Mouse (Mus musculus): ENCODE results near the gene Ggcx. TPM values are rescaled to one million over a fixed set of nuclear protein-coding genes. Genes with fewer than 3 reads are reported as not detected.

Gene Ggcx
- polyA plus RNA-seq, 1 experiment from 2014 or later = 15.8 TPM

GRCm38 (mm10) chr6:72390795-72391521 lies 23.1 kb upstream of the Ggcx start:
- H3K9ac ChIP-seq (ENCODE audit: low read depth, low read length) = no peak overlapping the region
- peaks cover 3% of the 10 kb centered on the region for H3K27me3 ChIP-seq (replicated peaks; ENCODE audit: control insufficient read depth, insufficient read depth, low read length)
- H3K9me3 ChIP-seq (ENCODE audit: control insufficient read depth, low read length) = no peaks in the 10 kb centered on the region
- H3K4me2 ChIP-seq (ENCODE audit: low read length) = peak overlapping the region; percentile 54
- H3K36me3 ChIP-seq (ENCODE audit: control insufficient read depth, insufficient read depth, low read length) = no peaks in the 10 kb centered on the region
- H3K4me3 ChIP-seq (ENCODE audit: low read length) = peak overlapping the region; percentile 29
- peak overlapping the region; percentile 40; the same call in 1 of the 2 replicates for H3K27ac ChIP-seq (ENCODE audit: low read depth, low read length)
- 26% methylated on average over 11 of the region's 12 CpGs for WGBS
- H3K4me1 ChIP-seq (ENCODE audit: control insufficient read depth, insufficient read depth, low read depth, low read length) = peaks cover 10% of the 10 kb centered on the region; the same call in 1 of the 2 replicates
- ATAC-seq = no peak

- no peak overlapping the region for H3K9ac ChIP-seq (ENCODE audit: low read depth, low read length)
- no peak overlapping the region for H3K4me3 ChIP-seq (ENCODE audit: low read length)
- no peak overlapping the region for H3K4me2 ChIP-seq (ENCODE audit: low read length)
- no peaks in the 10 kb centered on the region for H3K9me3 ChIP-seq (ENCODE audit: control insufficient read depth, low read length)
- no peaks in the 10 kb centered on the region for H3K36me3 ChIP-seq (ENCODE audit: control insufficient read depth, insufficient read depth, low read length)
- no peak for ATAC-seq
- no peak overlapping the region for H3K27ac ChIP-seq (ENCODE audit: low read depth, low read length)
- peaks cover 3% of the 10 kb centered on the region for H3K27me3 ChIP-seq (replicated peaks; ENCODE audit: control insufficient read depth, insufficient read depth, low read length)
- H3K4me1 ChIP-seq (ENCODE audit: control insufficient read depth, insufficient read depth, low read depth, low read length) = peaks cover 10% of the 10 kb centered on the region; the same call in 1 of the 2 replicates
- WGBS = 90% methylated on average over 5 of the region's 5 CpGs
Observed at GRCm38 (mm10) chr6:72392341-72392740, 21.8 kb upstream of the Ggcx start.

- Histone ChIP-seq H3K27ac (ENCODE audit: low read depth, low read length) (no peak overlapping the region), H3K9me3 (ENCODE audit: control insufficient read depth, low read length) (no peaks in the 10 kb centered on the region), H3K9ac (ENCODE audit: low read depth, low read length) (no peak overlapping the region), H3K4me2 (ENCODE audit: low read length) (no peak overlapping the region), H3K27me3 (replicated peaks; ENCODE audit: control insufficient read depth, insufficient read depth, low read length) (no peaks in the 10 kb centered on the region), H3K4me1 (ENCODE audit: control insufficient read depth, insufficient read depth, low read depth, low read length) (no peaks in the 10 kb centered on the region), H3K4me3 (ENCODE audit: low read length) (no peak overlapping the region), H3K36me3 (ENCODE audit: control insufficient read depth, insufficient read depth, low read length) (no peaks in the 10 kb centered on the region)
- WGBS = 90% methylated on average over 10 of the region's 10 CpGs
- no peak for ATAC-seq
Observed at GRCm38 (mm10) chr6:72396837-72397251, 17.3 kb upstream of the Ggcx start.

GRCm38 (mm10) chr6:72399967-72400366 lies 14.1 kb upstream of the Ggcx start:
- Histone ChIP-seq H3K27me3 (replicated peaks; ENCODE audit: control insufficient read depth, insufficient read depth, low read length) (no peaks in the 10 kb centered on the region), H3K4me1 (ENCODE audit: control insufficient read depth, insufficient read depth, low read depth, low read length) (no peaks in the 10 kb centered on the region), H3K9ac (ENCODE audit: low read depth, low read length) (no peak overlapping the region), H3K4me3 (ENCODE audit: low read length) (no peak overlapping the region), H3K9me3 (ENCODE audit: control insufficient read depth, low read length) (no peaks in the 10 kb centered on the region), H3K27ac (ENCODE audit: low read depth, low read length) (no peak overlapping the region), H3K36me3 (ENCODE audit: control insufficient read depth, insufficient read depth, low read length) (no peaks in the 10 kb centered on the region), H3K4me2 (ENCODE audit: low read length) (no peak overlapping the region)
- WGBS = 40% methylated on average over 2 of the region's 2 CpGs
- ATAC-seq = no peak

GRCm38 (mm10) chr6:72401875-72402274 lies 12.2 kb upstream of the Ggcx start:
- no peaks in the 10 kb centered on the region for H3K36me3 ChIP-seq (ENCODE audit: control insufficient read depth, insufficient read depth, low read length)
- no peak overlapping the region for H3K9ac ChIP-seq (ENCODE audit: low read depth, low read length)
- no peaks in the 10 kb centered on the region for H3K4me1 ChIP-seq (ENCODE audit: control insufficient read depth, insufficient read depth, low read depth, low read length)
- no peak for ATAC-seq
- H3K4me3 ChIP-seq (ENCODE audit: low read length) = no peak overlapping the region
- no peak overlapping the region for H3K27ac ChIP-seq (ENCODE audit: low read depth, low read length)
- H3K9me3 ChIP-seq (ENCODE audit: control insufficient read depth, low read length) = no peaks in the 10 kb centered on the region
- no peak overlapping the region for H3K4me2 ChIP-seq (ENCODE audit: low read length)
- H3K27me3 ChIP-seq (replicated peaks; ENCODE audit: control insufficient read depth, insufficient read depth, low read length) = no peaks in the 10 kb centered on the region
- 28% methylated on average over 7 of the region's 7 CpGs for WGBS

GRCm38 (mm10) chr6:72405356-72405755 lies 8.8 kb upstream of the Ggcx start:
- no peak for ATAC-seq
- 85% methylated on average over 7 of the region's 7 CpGs for WGBS

GRCm38 (mm10) chr6:72407119-72407518 lies 7.0 kb upstream of the Ggcx start:
- WGBS = 2% methylated on average over 5 of the region's 5 CpGs
- no peak overlapping the region for H3K4me3 ChIP-seq (ENCODE audit: low read length)
- no peaks in the 10 kb centered on the region; the same call in 1 of the 2 replicates for H3K27me3 ChIP-seq (replicated peaks; ENCODE audit: control insufficient read depth, insufficient read depth, low read length)
- no peak overlapping the region for H3K27ac ChIP-seq (ENCODE audit: low read depth, low read length)
- H3K9ac ChIP-seq (ENCODE audit: low read depth, low read length) = no peak overlapping the region
- ATAC-seq = peak; percentile 63; the same call in 1 of the 2 replicates
- H3K36me3 ChIP-seq (ENCODE audit: control insufficient read depth, insufficient read depth, low read length) = no peaks in the 10 kb centered on the region
- no peak overlapping the region for H3K4me2 ChIP-seq (ENCODE audit: low read length)
- H3K4me1 ChIP-seq (ENCODE audit: control insufficient read depth, insufficient read depth, low read depth, low read length) = no peaks in the 10 kb centered on the region
- no peaks in the 10 kb centered on the region for H3K9me3 ChIP-seq (ENCODE audit: control insufficient read depth, low read length)

More at GRCm38 (mm10) chr6:72405356-72405755, 8.8 kb upstream of the Ggcx start:
- Histone ChIP-seq H3K9me3 (ENCODE audit: control insufficient read depth, low read length) (no peaks in the 10 kb centered on the region), H3K27ac (ENCODE audit: low read depth, low read length) (no peak overlapping the region), H3K36me3 (ENCODE audit: control insufficient read depth, insufficient read depth, low read length) (no peaks in the 10 kb centered on the region), H3K9ac (ENCODE audit: low read depth, low read length) (no peak overlapping the region), H3K4me3 (ENCODE audit: low read length) (no peak overlapping the region), H3K27me3 (replicated peaks; ENCODE audit: control insufficient read depth, insufficient read depth, low read length) (no peaks in the 10 kb centered on the region), H3K4me2 (ENCODE audit: low read length) (no peak overlapping the region), H3K4me1 (ENCODE audit: control insufficient read depth, insufficient read depth, low read depth, low read length) (no peaks in the 10 kb centered on the region)

- no peak for ATAC-seq
- 11% methylated on average over 3 of the region's 3 CpGs for WGBS
- Histone ChIP-seq H3K4me3 (ENCODE audit: low read length) (no peak overlapping the region), H3K9me3 (ENCODE audit: control insufficient read depth, low read length) (no peaks in the 10 kb centered on the region), H3K27me3 (replicated peaks; ENCODE audit: control insufficient read depth, insufficient read depth, low read length) (no peaks in the 10 kb centered on the region; the same call in 1 of the 2 replicates), H3K9ac (ENCODE audit: low read depth, low read length) (no peak overlapping the region), H3K4me2 (ENCODE audit: low read length) (no peak overlapping the region), H3K36me3 (ENCODE audit: control insufficient read depth, insufficient read depth, low read length) (no peaks in the 10 kb centered on the region), H3K4me1 (ENCODE audit: control insufficient read depth, insufficient read depth, low read depth, low read length) (peaks cover 4% of the 10 kb centered on the region; the same call in 1 of the 2 replicates), H3K27ac (ENCODE audit: low read depth, low read length) (no peak overlapping the region)
Observed at GRCm38 (mm10) chr6:72409567-72409966, 4.5 kb upstream of the Ggcx start.

GRCm38 (mm10) chr6:72410003-72410402 lies 4.1 kb upstream of the Ggcx start:
- H3K9me3 ChIP-seq (ENCODE audit: control insufficient read depth, low read length) = no peaks in the 10 kb centered on the region
- H3K36me3 ChIP-seq (ENCODE audit: control insufficient read depth, insufficient read depth, low read length) = no peaks in the 10 kb centered on the region
- no peak overlapping the region for H3K4me2 ChIP-seq (ENCODE audit: low read length)
- no peak overlapping the region for H3K27ac ChIP-seq (ENCODE audit: low read depth, low read length)
- H3K27me3 ChIP-seq (replicated peaks; ENCODE audit: control insufficient read depth, insufficient read depth, low read length) = no peaks in the 10 kb centered on the region; the same call in 1 of the 2 replicates
- H3K4me3 ChIP-seq (ENCODE audit: low read length) = no peak overlapping the region
- H3K9ac ChIP-seq (ENCODE audit: low read depth, low read length) = no peak overlapping the region
- H3K4me1 ChIP-seq (ENCODE audit: control insufficient read depth, insufficient read depth, low read depth, low read length) = peaks cover 8% of the 10 kb centered on the region
- 28% methylated on average over 1 of the region's 1 CpGs for WGBS
- ATAC-seq = no peak
